Mouse (Mus musculus) MEL (cell line): ENCODE data around the gene Pi4k2a. TPM values are rescaled to one million over a fixed set of nuclear protein-coding genes. Genes with fewer than 3 reads are reported as not detected.
A peak's percentile ranks its signal among the peaks of the same experiment; 100 is the strongest.

Experiments
- DNase-seq: peaks from one replicate; pipeline ENCODE4 v3.0.0; 2011; ENCODE audit warnings: low read depth, low spot score
- H3K27ac ChIP-seq: 2 replicates; pipeline ENCODE4 v1.5.1; 2012; ENCODE audit warnings: low read depth, mild to moderate bottlenecking, control low read depth, low read length, moderate library complexity; ENCODE audit not compliant: control insufficient read depth
- H3K27me3 ChIP-seq, 2 experiments: fragments of 150-350 bp in 1 of 2; sonication (generic) in 1 of 2; 2 replicates each; pipeline ENCODE4 v1.6.1; 2012; ENCODE audit warnings: low read length in 2 of 2, mild to moderate bottlenecking in 2 of 2, improper control_type of control experiment in 1 of 2, moderate library complexity in 1 of 2; ENCODE audit not compliant: insufficient read depth in 2 of 2, control insufficient read depth in 1 of 2
- H3K36me3 ChIP-seq, 2 experiments: 2 replicates each; pipeline ENCODE4 v1.6.1; 2012 to 2014; ENCODE audit warnings: low read length in 2 of 2, improper control_type of control experiment in 1 of 2, inconsistent platforms in 1 of 2, mild to moderate bottlenecking in 1 of 2; ENCODE audit not compliant: insufficient read depth in 2 of 2, control insufficient read depth in 1 of 2
- H3K4me1 ChIP-seq, 2 experiments: fragments of 150-350 bp in 1 of 2; sonication (generic) in 1 of 2; 2 replicates each; pipeline ENCODE4 v1.6.1; 2012; ENCODE audit warnings: low read length in 2 of 2, improper control_type of control experiment in 1 of 2, mild to moderate bottlenecking in 1 of 2; ENCODE audit not compliant: insufficient read depth in 2 of 2, control insufficient read depth in 1 of 2
- H3K4me3 ChIP-seq, 2 experiments: fragments of 150-350 bp in 1 of 2; sonication (generic) in 1 of 2; 2 replicates each; pipeline ENCODE4 v1.5.1; 2012; ENCODE audit warnings: low read depth in 2 of 2, low read length in 2 of 2, mild to moderate bottlenecking in 2 of 2, moderate library complexity in 2 of 2, control low read depth in 1 of 2, improper control_type of control experiment in 1 of 2; ENCODE audit not compliant: control insufficient read depth in 1 of 2, insufficient read depth in 1 of 2
- H3K79me2 ChIP-seq: 2 replicates; pipeline ENCODE4 v1.6.1; 2012; ENCODE audit warnings: mild to moderate bottlenecking, low read length, moderate library complexity; ENCODE audit not compliant: control insufficient read depth, poor library complexity, insufficient read depth
- H3K9ac ChIP-seq: 2 replicates; pipeline ENCODE4 v1.6.1; 2012; ENCODE audit warnings: low read depth, mild to moderate bottlenecking, control low read depth, low read length, moderate library complexity; ENCODE audit not compliant: control insufficient read depth, poor library complexity, severe bottlenecking
- H3K9me3 ChIP-seq: fragments of 150-350 bp; sonication (generic); replicated peaks from 2 replicates; pipeline ENCODE4 v1.6.1; 2012; ENCODE audit warnings: mild to moderate bottlenecking, low read length, improper control_type of control experiment, moderate library complexity; ENCODE audit not compliant: insufficient read depth
- BHLHE40 ChIP-seq: IDR thresholded peaks from 2 replicates; pipeline ENCODE4 v1.6.1; 2012; ENCODE audit warnings: low read depth, mild to moderate bottlenecking, inconsistent platforms, low read length, improper control_type of control experiment, borderline replicate concordance
- CHD1 ChIP-seq: IDR thresholded peaks from 2 replicates; pipeline ENCODE4 v1.6.1; 2012; ENCODE audit warnings: low read depth, mild to moderate bottlenecking, inconsistent platforms, low read length, improper control_type of control experiment
- CHD2 ChIP-seq: IDR thresholded peaks from 2 replicates; pipeline ENCODE4 v1.6.1; 2011; ENCODE audit warnings: low read length, improper control_type of control experiment
- CTCF ChIP-seq, 3 experiments: IDR thresholded peaks in 2 of 3; conservative IDR thresholded peaks in 1 of 3; 2 replicates each; pipeline ENCODE4 v1.5.1; 2011 to 2012; ENCODE audit warnings: low read length in 3 of 3, low read depth in 2 of 3, mild to moderate bottlenecking in 2 of 3, improper control_type of control experiment in 1 of 3, inconsistent platforms in 1 of 3, mixed read lengths in 1 of 3, moderate library complexity in 1 of 3; ENCODE audit not compliant: control insufficient read depth in 1 of 3, insufficient read depth in 1 of 3, poor library complexity in 1 of 3, severe bottlenecking in 1 of 3
- ELF1 ChIP-seq: IDR thresholded peaks from 2 replicates; pipeline ENCODE4 v1.6.1; 2014; ENCODE audit warnings: low read depth, mild to moderate bottlenecking, inconsistent platforms, low read length, improper control_type of control experiment, moderate library complexity
- EP300 ChIP-seq, 2 experiments: IDR thresholded peaks; 2 replicates each; pipeline ENCODE4 v1.6.1; 2011; ENCODE audit warnings: improper control_type of control experiment in 2 of 2, low read length in 2 of 2, low read depth in 1 of 2, mild to moderate bottlenecking in 1 of 2
- ETS1 ChIP-seq: IDR thresholded peaks from 2 replicates; pipeline ENCODE4 v1.6.1; 2012; ENCODE audit warnings: low read depth, mild to moderate bottlenecking, inconsistent platforms, low read length, improper control_type of control experiment, moderate library complexity
- GABPA ChIP-seq: IDR thresholded peaks from 2 replicates; pipeline ENCODE4 v1.6.1; 2012; ENCODE audit warnings: low read depth, mild to moderate bottlenecking, inconsistent platforms, low read length, improper control_type of control experiment, moderate library complexity
- GATA1 ChIP-seq: IDR thresholded peaks from 2 replicates; pipeline ENCODE4 v1.6.1; 2011; ENCODE audit warnings: low read depth, low read length, improper control_type of control experiment
- HCFC1 ChIP-seq: IDR thresholded peaks from 2 replicates; pipeline ENCODE4 v1.6.1; 2012; ENCODE audit warnings: low read depth, mild to moderate bottlenecking, inconsistent platforms, low read length, improper control_type of control experiment, moderate library complexity
- JUND ChIP-seq: IDR thresholded peaks from 2 replicates; pipeline ENCODE4 v1.6.1; 2011; ENCODE audit warnings: low read depth, mild to moderate bottlenecking, improper control_type of control experiment, low read length
- KAT2A ChIP-seq: conservative IDR thresholded peaks from 2 replicates; pipeline ENCODE4 v1.6.1; 2012; ENCODE audit warnings: low read depth, low read length, improper control_type of control experiment, inconsistent platforms
- MAX ChIP-seq: IDR thresholded peaks from 2 replicates; pipeline ENCODE4 v1.6.1; 2011; ENCODE audit warnings: low read length, improper control_type of control experiment
- MAZ ChIP-seq: IDR thresholded peaks from 2 replicates; pipeline ENCODE4 v1.6.1; 2012; ENCODE audit warnings: low read depth, mild to moderate bottlenecking, inconsistent platforms, low read length, improper control_type of control experiment
- MXI1 ChIP-seq: IDR thresholded peaks from 2 replicates; pipeline ENCODE4 v1.6.1; 2011; ENCODE audit warnings: mild to moderate bottlenecking, low read depth, low read length, improper control_type of control experiment
- MYB ChIP-seq: IDR thresholded peaks from 2 replicates; pipeline ENCODE4 v1.6.1; 2011; ENCODE audit warnings: mild to moderate bottlenecking, low read depth, low read length, improper control_type of control experiment
- MYC ChIP-seq: IDR thresholded peaks from 2 replicates; pipeline ENCODE4 v1.6.1; 2011; ENCODE audit warnings: low read depth, mild to moderate bottlenecking, low read length, improper control_type of control experiment, moderate library complexity
- NELFE ChIP-seq: IDR thresholded peaks from 2 replicates; pipeline ENCODE4 v1.6.1; 2011; ENCODE audit warnings: low read depth, low read length, improper control_type of control experiment
- NRF1 ChIP-seq: IDR thresholded peaks from 2 replicates; pipeline ENCODE4 v1.6.1; 2014; ENCODE audit warnings: low read depth, mild to moderate bottlenecking, inconsistent platforms, low read length, improper control_type of control experiment, moderate library complexity; ENCODE audit not compliant: poor library complexity, insufficient read depth, severe bottlenecking
- POLR2A ChIP-seq, 2 experiments: IDR thresholded peaks; 2 replicates each; pipeline ENCODE4 v1.6.1; 2011 to 2012; ENCODE audit warnings: low read length in 2 of 2, mild to moderate bottlenecking in 2 of 2, control low read depth in 1 of 2, improper control_type of control experiment in 1 of 2, low read depth in 1 of 2, moderate library complexity in 1 of 2; ENCODE audit not compliant: control insufficient read depth in 1 of 2, insufficient read depth in 1 of 2, poor library complexity in 1 of 2
- POLR2AphosphoS2 ChIP-seq: IDR thresholded peaks from 2 replicates; pipeline ENCODE4 v1.6.1; 2011; ENCODE audit warnings: low read length, improper control_type of control experiment
- POLR2AphosphoS5 ChIP-seq: IDR thresholded peaks from 2 replicates; pipeline ENCODE4 v1.6.1; 2012; ENCODE audit warnings: low read depth, borderline replicate concordance, mild to moderate bottlenecking, inconsistent platforms, low read length, moderate library complexity, mixed read lengths
- RAD21 ChIP-seq: IDR thresholded peaks from 2 replicates; pipeline ENCODE4 v1.6.1; 2011; ENCODE audit warnings: mild to moderate bottlenecking, low read depth, low read length, improper control_type of control experiment
- RCOR1 ChIP-seq: IDR thresholded peaks from 2 replicates; pipeline ENCODE4 v1.6.1; 2012; ENCODE audit warnings: low read depth, mild to moderate bottlenecking, inconsistent platforms, low read length, improper control_type of control experiment
- SIN3A ChIP-seq: IDR thresholded peaks from 2 replicates; pipeline ENCODE4 v1.6.1; 2012; ENCODE audit warnings: low read length, improper control_type of control experiment, inconsistent platforms
- SMC3 ChIP-seq: IDR thresholded peaks from 2 replicates; pipeline ENCODE4 v1.6.1; 2011; ENCODE audit warnings: low read depth, low read length, improper control_type of control experiment
- TAL1 ChIP-seq: IDR thresholded peaks from 2 replicates; pipeline ENCODE4 v1.6.1; 2012; ENCODE audit warnings: mild to moderate bottlenecking, inconsistent platforms, low read length, moderate library complexity, mixed read lengths
- TBP ChIP-seq: IDR thresholded peaks from 2 replicates; pipeline ENCODE4 v1.8.0; 2011; ENCODE audit warnings: low read depth, low read length, improper control_type of control experiment
- TCF12 ChIP-seq: IDR thresholded peaks from 2 replicates; pipeline ENCODE4 v1.6.1; 2014; ENCODE audit warnings: low read depth, mild to moderate bottlenecking, inconsistent platforms, low read length, improper control_type of control experiment, moderate library complexity
- UBTF ChIP-seq: IDR thresholded peaks from 2 replicates; pipeline ENCODE4 v1.6.1; 2012; ENCODE audit warnings: low read depth, mild to moderate bottlenecking, inconsistent platforms, low read length, improper control_type of control experiment, moderate library complexity, borderline replicate concordance; ENCODE audit not compliant: insufficient read depth
- USF1 ChIP-seq: IDR thresholded peaks from 2 replicates; pipeline ENCODE4 v1.6.1; 2014; ENCODE audit warnings: low read depth, mild to moderate bottlenecking, inconsistent platforms, low read length, improper control_type of control experiment, moderate library complexity
- USF2 ChIP-seq, 2 experiments: IDR thresholded peaks; 2 replicates each; pipeline ENCODE4 v1.6.1; 2011 to 2012; ENCODE audit warnings: improper control_type of control experiment in 2 of 2, low read length in 2 of 2, borderline replicate concordance in 1 of 2, inconsistent platforms in 1 of 2, low read depth in 1 of 2, mild to moderate bottlenecking in 1 of 2; ENCODE audit not compliant: insufficient read depth in 1 of 2
- ZC3H11A ChIP-seq: IDR thresholded peaks from 2 replicates; pipeline ENCODE4 v1.6.1; 2012; ENCODE audit warnings: low read depth, mild to moderate bottlenecking, inconsistent platforms, low read length, improper control_type of control experiment
- ZKSCAN1 ChIP-seq: IDR thresholded peaks from 2 replicates; pipeline ENCODE4 v1.6.1; 2012; ENCODE audit warnings: low read depth, mild to moderate bottlenecking, inconsistent platforms, low read length, improper control_type of control experiment, moderate library complexity
- ZMIZ1 ChIP-seq: IDR thresholded peaks from 2 replicates; pipeline ENCODE4 v1.6.1; 2012; ENCODE audit warnings: low read depth, mild to moderate bottlenecking, inconsistent platforms, low read length, improper control_type of control experiment, moderate library complexity
- ZNF384 ChIP-seq: IDR thresholded peaks from 2 replicates; pipeline ENCODE4 v1.6.1; 2012; ENCODE audit warnings: low read depth, mild to moderate bottlenecking, inconsistent platforms, low read length, improper control_type of control experiment
- polyA plus RNA-seq, 2 experiments: library from polyadenylated mRNA; stranded (reverse) in 1 of 2; unstranded in 1 of 2; fragments of >175 nt in 1 of 2; fragments of >200 nt in 1 of 2; gene quantifications; 2 replicates each; pipeline versions ENCODE4 v1.2.1 to v1.2.4; 2012; ENCODE audit warnings: low replicate concordance in 2 of 2, low read depth in 1 of 2; ENCODE audit not compliant: insufficient read length in 2 of 2, insufficient read depth in 1 of 2, missing spikeins in 1 of 2
- total RNA-seq: library from RNA; depleted of rRNA; stranded (reverse); fragments of 300-350 nt; gene quantifications from 2 replicates; pipeline ENCODE4 v1.2.3, GENCODE M21; 2012

Pi4k2a gene
- total and polyA plus RNA-seq, 3 experiments = 10.2 to 30.3 TPM; not detected in 1

GRCm38 (mm10) chr19:42128787-42129508 is 38.7 kb downstream of the Pi4k2a start, which contains the start of gene Avpi1:
Gene Avpi1 (minus strand): TSS chr19:42129059.
- Histone ChIP-seq H3K4me1 (peaks cover 20 to 48% of the 10 kb centered on the region in 2 experiments), H3K9me3 (no peaks in the 10 kb centered on the region)
- TF ChIP-seq RAD21 (no peak), KAT2A (peak; percentile 55), MAZ (peak; percentile 97), ETS1 (peak; percentile 83), TCF12 (peak; percentile 55; the same call in 1 of the 2 replicates), ELF1 (no peak), SMC3 (no peak), ZNF384 (no peak; the same call in 1 of the 2 replicates), USF2 (IDR thresholded peaks at IDR 0.05; ENCODE audit: borderline replicate concordance in 1 of 2, insufficient read depth in 1 of 2, low read depth in 1 of 2, low read length in 2 of 2) (peak in 1 of 2 experiments; percentile 76; a peak in 2 of 4 replicates), JUND (no peak; the same call in 1 of the 2 replicates), CTCF (IDR thresholded peaks at IDR 0.05 in 2 of 3, conservative IDR thresholded peaks at IDR 0.05 in 1 of 3; ENCODE audit: control insufficient read depth in 1 of 3, insufficient read depth in 1 of 3, low read depth in 2 of 3, low read length in 3 of 3, poor library complexity in 1 of 3, severe bottlenecking in 1 of 3) (0 out of 6 replicates have a peak, but pooled peaks of 1 of the 3 experiments have one; percentile 0), CHD2 (peak; percentile 26; the same call in 1 of the 2 replicates), CHD1 (no peak), MXI1 (peak; percentile 100), SIN3A (peak; percentile 96), ZKSCAN1 (no peak), HCFC1 (peak; percentile 21; the same call in 1 of the 2 replicates), GABPA (no peak), POLR2A (IDR thresholded peaks at IDR 0.05; ENCODE audit: control insufficient read depth in 1 of 2, insufficient read depth in 1 of 2, low read depth in 1 of 2, low read length in 2 of 2, poor library complexity in 1 of 2) (peak; percentile 90 to 95), ZMIZ1 (peak; percentile 60), GATA1 (no peak), MYC (peak; percentile 100), TAL1 (no peak), POLR2AphosphoS5 (no peak), POLR2AphosphoS2 (peak; percentile 97), UBTF (peak; percentile 94), MYB (no peak), BHLHE40 (peak; percentile 99), ZC3H11A (no peak), MAX (peak; percentile 100), TBP (peak; percentile 85), RCOR1 (0 out of 2 replicates have a peak, but pooled peaks have one; percentile 56), NRF1 (peak; percentile 34; the same call in 1 of the 2 replicates), NELFE (peak; percentile 81), EP300 (IDR thresholded peaks at IDR 0.05; ENCODE audit: low read depth in 1 of 2, low read length in 2 of 2) (peak; percentile 1 to 48; a peak in 1 of 4 replicates), USF1 (peak; percentile 95)

More at GRCm38 (mm10) chr19:42128787-42129508, 38.7 kb downstream of the Pi4k2a start, which contains the start of gene Avpi1:
- no peaks in the 10 kb centered on the region for H3K27me3 ChIP-seq
- DNase-seq = peak; percentile 100
- peak within 1 kb of the TSS; percentile 78 to 86 for H3K4me3 ChIP-seq
- H3K9ac ChIP-seq = peak within 1 kb of the TSS; percentile 82
- H3K36me3 ChIP-seq = peaks cover 0 to 47% of the 10 kb centered on the region in 2 experiments; a peak in 2 of 4 replicates
- peak within 1 kb of the TSS; percentile 96 for H3K27ac ChIP-seq
- peaks cover 6% of the 10 kb centered on the region for H3K79me2 ChIP-seq
